Mouse (Mus musculus): ENCODE results near the gene Flrt1. TPM values are rescaled to one million over a fixed set of nuclear protein-coding genes. Genes with fewer than 3 reads are reported as not detected.

Flrt1 gene
- total RNA-seq, 2 experiments from 2014 or later: 1.1 to 1.4 TPM

DNA sequence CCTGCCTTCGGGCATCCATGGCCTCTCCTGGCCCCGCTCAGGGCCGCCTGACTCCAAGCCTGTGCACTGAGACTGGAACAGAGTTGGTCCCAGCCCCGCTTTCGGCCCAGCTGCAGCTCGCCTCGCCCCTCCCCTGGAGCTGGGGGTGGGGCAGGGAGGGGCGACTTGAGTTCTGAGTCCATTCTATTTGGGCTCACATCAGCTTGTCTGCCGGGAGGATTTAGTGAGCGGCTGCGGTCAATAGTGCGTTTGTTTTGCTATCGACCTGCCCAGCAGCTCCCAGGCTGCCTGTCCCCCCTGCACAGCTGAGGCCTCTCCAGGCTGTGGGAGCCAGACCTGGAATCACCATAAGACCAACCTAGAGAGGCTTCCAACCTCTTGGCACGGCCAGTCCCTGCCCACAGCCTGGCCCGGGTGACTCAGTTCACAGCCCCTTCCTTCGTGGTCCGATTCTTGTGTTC, 29.1 kb upstream of the Flrt1 start:
- DNase-seq (ENCODE audit: low spot score): peak; percentile 35

DNA sequence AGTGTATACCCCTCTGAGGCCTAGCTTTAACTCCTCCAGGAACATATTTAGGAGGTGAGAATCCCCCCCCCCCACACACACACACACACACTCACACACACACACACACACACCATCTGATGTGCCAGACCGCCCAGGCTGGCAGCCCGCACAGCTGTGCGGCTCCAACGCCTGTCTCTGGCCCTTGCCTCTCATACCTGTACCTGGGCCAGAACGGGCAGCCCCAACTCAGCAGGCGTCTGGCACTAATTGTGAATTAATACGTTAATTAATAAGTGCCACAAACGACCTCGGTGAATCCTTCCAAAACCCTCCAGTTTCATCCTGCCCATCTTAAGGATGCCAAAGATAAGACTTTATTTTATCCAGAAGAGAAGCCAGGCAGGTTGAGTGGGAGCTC, 27.9 kb upstream of the Flrt1 start:
- intact Hi-C loops (cut with DNase I): no loop called here

More for the DNA sequence above, 29.1 kb upstream of the Flrt1 start:
- intact Hi-C loops (cut with DNase I): no loop called here

DNA sequence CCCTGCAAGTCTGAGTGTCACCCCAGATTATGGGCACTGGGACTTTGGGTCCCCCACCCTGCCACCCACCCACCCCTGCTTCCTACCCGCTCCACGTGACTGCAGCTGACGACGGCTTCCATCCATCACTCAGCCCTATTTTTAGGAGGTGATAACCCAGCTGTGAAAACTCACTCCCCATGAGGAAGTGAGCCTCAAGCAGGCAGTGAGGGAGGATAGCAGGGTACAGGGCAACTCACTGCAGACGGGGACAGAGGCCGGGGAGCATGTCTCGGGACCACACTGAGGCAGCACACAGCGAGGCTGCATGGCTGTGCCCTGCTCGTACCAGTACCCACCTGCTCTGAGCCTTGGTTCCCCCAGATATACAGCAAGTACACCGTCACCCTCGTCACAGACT, 24.8 kb upstream of the Flrt1 start:
- no peak for DNase-seq (ENCODE audit: low spot score)
- intact Hi-C loops (cut with DNase I): no loop called here

More for the DNA sequence above, 27.9 kb upstream of the Flrt1 start:
- DNase-seq (ENCODE audit: low spot score): no peak

GRCm38 (mm10) chr19:7128551-7129475, 23.3 kb upstream of the Flrt1 start:
- no peak for DNase-seq (ENCODE audit: low spot score)
- intact Hi-C loops (cut with DNase I): no loop called here

DNA sequence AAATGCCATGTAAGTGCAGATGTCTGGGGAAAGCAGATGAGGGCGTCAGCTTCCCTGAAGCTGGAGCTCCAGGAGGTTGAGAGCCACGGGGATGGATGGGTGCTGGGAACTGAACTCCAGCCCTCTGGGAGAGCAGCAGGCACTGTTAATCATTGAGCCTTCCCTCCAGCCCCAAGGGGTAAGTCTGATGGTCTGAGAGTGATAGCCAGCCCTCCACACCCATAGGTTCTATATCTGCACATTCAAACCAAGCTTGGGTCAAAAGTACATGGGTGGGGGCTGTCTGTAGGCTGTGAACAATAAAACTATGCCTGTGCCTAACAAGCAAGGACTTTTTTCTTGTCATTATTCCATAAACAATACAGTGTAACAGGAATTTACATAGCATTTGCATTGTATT, 21.4 kb upstream of the Flrt1 start:
- intact Hi-C loops (cut with DNase I): no loop called here
- DNase-seq (ENCODE audit: low spot score): no peak

- intact Hi-C loops (cut with DNase I): no loop called here
Observed at GRCm38 (mm10) chr19:7126209-7126608, 20.7 kb upstream of the Flrt1 start.

GRCm38 (mm10) chr19:7125526-7126156, 20.1 kb upstream of the Flrt1 start:
- intact Hi-C loops (cut with DNase I): no loop called here
- no peak for DNase-seq (ENCODE audit: low spot score)

More at GRCm38 (mm10) chr19:7126209-7126608, 20.7 kb upstream of the Flrt1 start:
- no peak for DNase-seq (ENCODE audit: low spot score)

DNA sequence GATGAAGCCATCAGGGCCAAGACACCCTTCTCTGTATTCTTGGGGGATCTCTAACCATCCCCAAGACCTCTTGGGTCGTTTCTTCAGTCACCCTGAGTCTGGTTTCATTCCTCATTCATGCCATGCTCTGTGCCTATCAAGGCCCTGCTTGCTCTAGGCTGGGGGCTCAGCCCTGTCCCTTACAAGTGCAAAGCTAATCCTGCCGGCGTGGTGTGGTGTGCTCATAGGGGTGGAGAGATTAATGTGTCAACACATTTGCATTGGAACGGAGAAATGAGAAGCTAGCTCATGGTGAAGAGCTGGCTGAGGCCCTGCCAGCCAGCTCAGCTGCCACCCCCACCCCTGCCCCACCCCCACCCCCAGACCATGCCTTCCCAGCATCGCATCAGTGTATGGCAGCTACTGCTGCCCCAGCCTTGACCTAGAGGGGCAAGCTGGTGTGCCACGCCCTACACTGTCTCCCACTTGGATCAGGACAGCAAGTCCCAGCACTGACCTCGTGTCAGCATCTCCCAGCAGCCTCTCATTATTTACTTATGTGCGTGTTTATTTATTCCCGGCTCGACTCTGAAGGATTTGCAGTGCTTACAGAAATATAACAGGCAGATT, 17.3 kb upstream of the Flrt1 start:
- intact Hi-C loops (cut with DNase I): no loop called here
- DNase-seq (ENCODE audit: low spot score): no peak

DNA sequence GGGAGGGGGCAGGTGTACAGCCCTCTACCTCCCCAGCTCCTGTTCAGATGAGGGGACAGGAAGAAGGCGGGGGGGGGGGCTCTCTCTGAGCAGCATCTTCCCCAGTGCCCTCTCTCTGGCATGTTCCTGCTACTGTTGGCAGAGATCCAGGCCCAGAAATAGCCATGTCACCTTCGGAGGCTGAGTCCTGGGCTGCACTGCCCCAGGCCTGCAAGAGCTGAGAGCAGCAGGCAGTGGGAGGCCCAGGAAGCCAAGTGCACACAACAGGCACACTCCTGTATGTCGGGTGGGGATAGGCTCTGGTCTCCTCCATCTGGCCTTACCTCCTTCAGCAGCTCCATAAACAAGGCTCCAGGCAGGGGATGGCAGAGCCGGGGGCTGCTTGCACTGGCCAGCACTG, 16.7 kb upstream of the Flrt1 start:
- intact Hi-C loops (cut with DNase I): no loop called here

GRCm38 (mm10) chr19:7121252-7121651, 15.7 kb upstream of the Flrt1 start:
- DNase-seq (ENCODE audit: low spot score): no peak
- intact Hi-C loops (cut with DNase I): no loop called here

More for the DNA sequence above, 16.7 kb upstream of the Flrt1 start:
- no peak for DNase-seq (ENCODE audit: low spot score)

DNA sequence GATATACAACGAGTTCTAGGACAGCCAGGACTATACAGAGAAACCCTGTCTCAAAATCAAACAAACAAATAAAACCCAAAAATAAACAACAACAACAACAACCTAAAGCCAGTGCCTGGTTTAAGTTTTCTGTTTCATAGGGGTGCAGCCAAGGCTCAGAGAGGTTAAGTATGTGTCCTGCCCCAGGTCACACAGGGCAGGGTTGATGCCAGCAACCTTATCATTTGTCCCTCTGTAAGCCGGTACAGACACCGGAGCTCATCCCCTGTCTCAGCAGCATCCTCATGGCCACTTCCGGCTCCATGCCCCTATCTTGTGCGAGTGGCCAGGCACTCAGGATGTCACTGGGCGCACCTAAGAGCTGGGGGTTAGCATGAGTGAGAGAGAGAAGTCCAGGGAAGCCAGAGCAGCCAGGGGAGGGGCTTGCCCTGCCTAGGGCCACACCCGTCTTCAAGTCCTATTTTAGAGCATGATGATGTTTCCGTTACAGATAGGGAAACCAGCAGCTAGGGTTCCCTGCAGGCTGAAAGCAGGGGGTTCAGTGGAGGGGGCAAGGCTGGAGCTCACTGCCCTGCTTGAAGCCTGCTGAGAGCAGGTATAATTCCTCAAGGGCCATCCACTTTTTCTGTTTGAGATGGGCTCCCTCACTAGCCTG, 12.3 kb upstream of the Flrt1 start:
- DNase-seq (ENCODE audit: low spot score): no peak
- intact Hi-C loops (cut with DNase I): no loop called here

DNA sequence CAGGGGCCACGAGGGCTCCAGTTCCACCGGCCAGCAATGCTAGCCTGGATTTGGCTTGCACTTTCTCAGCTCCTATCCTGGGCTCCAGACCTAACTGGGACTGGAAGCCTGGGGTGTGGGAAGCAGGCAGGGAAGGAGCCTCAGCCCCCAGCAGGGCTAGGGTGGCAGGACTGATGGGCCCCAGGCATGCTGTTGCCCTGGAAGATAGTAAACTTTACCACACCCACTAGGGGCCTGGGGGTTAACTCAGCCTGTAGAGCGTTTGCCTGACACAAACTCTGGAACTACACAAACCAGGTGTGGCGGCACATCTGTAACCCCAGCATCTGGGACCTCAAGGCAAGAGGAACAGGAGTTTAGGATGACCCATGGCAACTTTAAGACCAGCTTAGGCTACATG, 11.6 kb upstream of the Flrt1 start:
- no peak for DNase-seq (ENCODE audit: low spot score)
- intact Hi-C loops (cut with DNase I): no loop called here

DNA sequence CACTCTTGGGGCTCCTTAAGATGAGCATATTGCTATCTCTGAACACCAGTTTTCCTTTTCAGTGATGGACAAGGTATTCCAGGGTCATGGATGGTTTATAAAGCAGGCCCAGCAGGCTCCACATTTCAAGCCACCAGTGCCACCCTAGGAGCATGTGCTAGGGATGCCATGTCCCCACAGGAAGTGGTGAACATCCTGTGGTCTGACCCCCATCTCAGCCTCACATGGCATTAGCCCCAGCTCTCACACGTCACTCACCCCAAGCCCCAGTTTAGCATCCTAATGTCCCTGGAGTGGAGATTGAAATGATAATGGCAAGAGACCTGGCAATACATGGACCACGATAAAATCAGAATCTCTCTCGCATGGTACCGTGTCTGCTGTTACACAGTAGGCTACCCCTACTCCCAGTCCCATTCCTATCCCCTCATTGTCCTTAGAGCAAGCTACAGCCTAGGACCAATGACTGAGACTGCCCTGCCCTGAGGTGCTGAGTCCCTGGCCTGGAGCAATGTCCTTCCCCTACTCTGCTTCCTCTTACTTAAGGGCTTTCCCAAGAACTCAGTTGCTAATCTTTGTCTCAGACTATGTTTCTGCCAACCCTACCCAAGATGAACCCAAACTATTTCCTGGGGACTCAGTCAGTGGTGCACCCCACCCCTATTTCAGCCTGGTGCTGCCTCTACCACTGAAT, 10.7 kb upstream of the Flrt1 start:
- intact Hi-C loops (cut with DNase I): no loop called here
- DNase-seq (ENCODE audit: low spot score): no peak

- intact Hi-C loops (cut with DNase I): no loop called here
- no peak for DNase-seq (ENCODE audit: low spot score)
Observed at GRCm38 (mm10) chr19:7113574-7113973, 8.0 kb upstream of the Flrt1 start.

DNA sequence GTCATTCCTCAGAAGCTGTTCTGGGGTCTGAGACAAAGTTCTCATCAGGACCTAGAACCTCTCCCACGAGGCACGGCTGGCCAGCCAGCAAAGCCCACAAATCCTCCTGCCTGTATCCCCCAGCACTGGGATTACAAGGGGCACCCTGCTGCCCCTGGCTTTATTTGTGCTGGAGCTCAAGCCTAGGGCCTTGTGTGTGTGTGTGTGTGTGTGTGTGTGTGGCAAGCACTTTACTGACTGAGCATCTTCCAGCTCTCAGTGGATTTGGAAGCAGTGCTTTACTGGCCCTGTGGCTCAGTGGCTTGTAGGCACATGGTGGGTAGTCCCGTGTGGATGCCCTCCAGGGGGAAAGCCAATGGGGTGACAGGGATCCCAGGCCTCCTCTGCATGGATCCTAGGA, 7.1 kb upstream of the Flrt1 start:
- no peak for DNase-seq (ENCODE audit: low spot score)
- intact Hi-C loops (cut with DNase I): no loop called here

- intact Hi-C loops (cut with DNase I): no loop called here
- no peak for DNase-seq (ENCODE audit: low spot score)
Observed at GRCm38 (mm10) chr19:7111710-7112109, 6.2 kb upstream of the Flrt1 start.

DNA sequence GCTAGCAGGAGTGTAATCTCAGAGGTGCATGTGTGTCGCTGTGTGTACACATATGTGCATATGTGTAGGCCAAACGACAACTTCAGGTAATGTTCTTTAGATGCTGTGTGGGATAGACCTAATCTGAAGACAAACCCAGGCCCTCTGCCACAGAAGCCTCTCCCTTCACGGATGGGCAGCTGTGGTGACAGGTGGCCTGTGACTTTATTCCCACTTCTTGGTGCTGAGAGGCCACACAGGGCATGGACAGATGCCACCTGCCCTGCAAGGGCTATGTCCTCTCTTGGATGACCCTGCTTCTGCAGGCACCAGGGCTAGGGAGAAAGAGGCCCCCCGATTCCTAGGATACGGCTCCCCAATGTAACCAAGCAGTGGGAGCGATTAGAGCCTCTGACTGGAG, 5.8 kb upstream of the Flrt1 start:
- intact Hi-C loops (cut with DNase I): no loop called here
- no peak for DNase-seq (ENCODE audit: low spot score)

GRCm38 (mm10) chr19:7110875-7111274, 5.3 kb upstream of the Flrt1 start:
- intact Hi-C loops (cut with DNase I): no loop called here
- no peak for DNase-seq (ENCODE audit: low spot score)

GRCm38 (mm10) chr19:7110097-7110496, 4.6 kb upstream of the Flrt1 start:
- intact Hi-C loops (cut with DNase I): no loop called here

More at GRCm38 (mm10) chr19:7110097-7110496, 4.6 kb upstream of the Flrt1 start:
- no peak for DNase-seq (ENCODE audit: low spot score)
